Mouse (Mus musculus) thymus, postnatal 25 days (tissue): ENCODE data around the gene Olfr1388.
A peak's percentile ranks its signal among the peaks of the same experiment; 100 is the strongest.
"Not testable (repeated sequence)": the region's sequence is repeated elsewhere in the genome, so short reads cannot be mapped to it uniquely, and the experiment has no call there.

ENCODE experiments used
- DNase-seq: peaks from one replicate; pipeline ENCODE4 v3.0.0; 2022

The Olfr1388 gene

GRCm38 (mm10) chr11:49436411-49436810, at the start of gene Olfr1388:
TSS of gene Olfr1388 (plus strand) at chr11:49436624.
- DNase-seq: no peak

DNA sequence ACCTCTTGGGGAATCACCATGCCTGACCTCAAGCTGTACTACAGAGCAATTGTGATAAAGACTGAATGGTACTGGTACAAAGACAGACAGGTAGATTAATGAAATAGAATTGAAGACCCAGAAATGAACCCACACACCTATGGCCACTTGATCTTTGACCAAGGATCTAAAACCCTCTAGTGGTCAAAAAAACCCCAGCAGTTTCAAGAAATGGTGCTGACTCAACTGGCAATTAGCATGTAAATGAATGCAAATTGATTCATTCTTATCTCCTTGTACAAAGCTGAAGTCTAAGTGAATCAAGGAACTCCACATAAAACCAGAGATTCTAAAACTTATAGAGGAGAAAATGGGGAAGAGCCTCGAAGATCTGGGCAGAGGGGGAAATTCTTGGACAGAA, 43.7 kb upstream of the Olfr1388 start:
- not testable (repeated sequence) for DNase-seq

DNA sequence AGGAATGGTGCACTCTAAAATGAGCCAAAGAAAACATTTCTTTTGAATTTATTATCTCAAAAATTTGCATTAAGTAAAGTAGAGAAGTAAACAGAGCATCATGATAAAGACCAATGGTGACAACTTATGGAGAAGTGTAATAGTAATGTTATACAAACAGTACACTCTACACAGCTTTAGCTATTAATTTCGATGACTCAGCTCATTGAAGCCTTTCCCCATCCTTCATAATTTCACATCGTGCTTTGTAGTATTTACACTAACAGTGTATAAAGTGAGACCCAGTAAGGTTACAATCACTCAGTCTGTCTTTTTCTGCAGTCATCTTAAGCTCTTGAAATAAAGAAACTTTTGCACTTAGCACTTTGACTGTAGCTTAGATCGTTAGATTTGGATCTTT, 29.6 kb upstream of the Olfr1388 start:
- DNase-seq: no peak

DNA sequence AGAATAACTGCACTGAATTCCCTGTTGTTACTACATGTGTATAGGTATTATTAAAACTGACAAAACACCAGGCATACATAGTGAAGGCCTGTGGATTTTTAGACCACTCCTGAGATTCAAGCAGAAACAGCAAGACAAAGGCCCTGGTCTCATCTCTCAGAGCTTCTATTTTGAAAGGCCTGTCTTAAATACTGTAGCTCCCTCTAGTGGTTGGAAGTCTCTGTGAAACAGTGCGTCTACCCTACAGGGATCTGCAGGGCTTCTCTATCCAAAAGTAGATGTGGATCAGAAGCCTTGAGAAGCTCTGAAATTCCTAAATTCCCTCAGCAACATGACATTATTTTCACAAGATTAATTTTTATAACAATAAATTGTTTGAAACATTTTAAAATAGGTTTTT, 25.9 kb upstream of the Olfr1388 start:
- DNase-seq: peak; percentile 6

GRCm38 (mm10) chr11:49422767-49423166, 13.7 kb upstream of the Olfr1388 start, which contains the start of gene Olfr1389:
TSS of gene Olfr1389 (plus strand) at chr11:49423067.
- DNase-seq: no peak

GRCm38 (mm10) chr11:49425257-49425927, 11.0 kb upstream of the Olfr1388 start:
- DNase-seq: no peak

- DNase-seq: no peak
These were observed 6.8 kb upstream of the Olfr1388 start for GRCm38 (mm10) chr11:49429641-49430040.

GRCm38 (mm10) chr11:49455043-49455442, 18.6 kb downstream of the Olfr1388 start, which contains the start of gene Olfr1387:
TSS of gene Olfr1387 (plus strand) at chr11:49455343.
- DNase-seq: no peak

GRCm38 (mm10) chr11:49464746-49465145, 28.3 kb downstream of the Olfr1388 start, which contains the start of gene Olfr1386:
TSS of gene Olfr1386 (plus strand) at chr11:49465046.
- not testable (repeated sequence) for DNase-seq

DNA sequence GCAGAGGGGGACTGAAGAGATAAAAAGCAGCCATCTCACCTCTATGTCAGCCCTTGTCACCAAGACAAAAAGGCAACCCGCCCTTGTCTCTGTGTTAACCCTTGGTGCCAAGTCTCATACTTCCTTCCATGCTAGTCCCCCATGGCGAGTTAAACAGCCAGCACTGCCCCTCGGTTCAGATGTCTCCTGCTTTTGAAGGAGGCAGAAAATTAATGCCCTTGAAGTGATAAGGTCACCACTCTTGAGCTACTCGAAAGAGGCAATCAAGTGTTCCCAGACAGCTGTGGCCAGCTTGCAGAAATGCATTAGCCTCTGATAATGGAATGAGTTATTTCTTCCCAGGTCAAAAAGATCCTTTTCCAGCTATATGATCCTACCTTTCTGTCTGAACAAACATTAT, 49.5 kb downstream of the Olfr1388 start:
- DNase-seq: no peak

DNA sequence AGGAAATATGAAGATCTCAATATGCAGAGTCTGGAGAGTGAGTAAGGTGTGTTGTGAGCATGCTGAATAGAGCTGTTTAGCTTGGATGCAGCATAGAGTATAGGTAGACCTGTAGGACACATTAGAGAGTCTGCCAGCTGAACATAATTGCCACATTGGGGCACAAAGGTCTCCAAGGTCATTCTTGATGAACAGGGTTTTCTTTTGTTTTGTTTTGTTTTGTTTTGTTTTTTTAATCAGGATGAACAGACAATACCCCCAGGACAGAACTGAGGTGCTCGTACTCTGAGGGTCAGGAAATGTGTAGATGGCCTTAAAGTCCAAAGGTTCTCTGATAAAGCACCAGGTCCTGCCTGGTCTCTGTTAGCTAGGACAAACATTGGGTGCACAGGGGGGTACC, 52.3 kb downstream of the Olfr1388 start, which contains the start of gene Olfr1385:
Gene Olfr1385 (plus strand): TSS at position 301 of the 400 bp plus-strand sequence.
- not testable (repeated sequence) for DNase-seq
